Mouse (Mus musculus) layer of hippocampus, adult 9-11 months (tissue): ENCODE measurements around the gene Cnbd2.
"Not testable (repeated sequence)": the region's sequence is repeated elsewhere in the genome, so short reads cannot be mapped to it uniquely, and the experiment has no call there.

Experiments
- DNase-seq: peaks from one replicate; pipeline ENCODE4 v3.0.0; 2022

Cnbd2 gene

GRCm38 (mm10) chr2:156394282-156394681, 82.2 kb downstream of the Cnbd2 start:
- no peak for DNase-seq

DNA sequence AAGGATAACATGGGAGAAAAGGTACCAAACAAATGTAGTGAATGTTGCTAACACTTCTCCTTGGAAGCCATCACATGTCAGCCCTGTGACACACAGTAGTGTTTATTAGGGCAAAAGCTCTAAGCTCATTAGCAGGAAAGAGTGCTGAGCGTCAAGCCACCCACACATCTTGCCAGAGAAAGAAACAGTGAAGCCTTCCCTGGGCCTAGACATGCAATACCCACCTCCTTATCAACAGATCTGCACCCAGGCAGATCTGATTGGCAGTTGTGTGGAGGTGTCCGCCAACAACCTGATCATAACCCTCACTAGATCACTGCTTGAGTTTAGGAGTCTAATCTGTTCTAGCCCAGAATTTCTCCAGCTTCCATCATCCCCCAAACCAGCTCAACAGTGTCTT, 84.0 kb downstream of the Cnbd2 start:
- no peak for DNase-seq

DNA sequence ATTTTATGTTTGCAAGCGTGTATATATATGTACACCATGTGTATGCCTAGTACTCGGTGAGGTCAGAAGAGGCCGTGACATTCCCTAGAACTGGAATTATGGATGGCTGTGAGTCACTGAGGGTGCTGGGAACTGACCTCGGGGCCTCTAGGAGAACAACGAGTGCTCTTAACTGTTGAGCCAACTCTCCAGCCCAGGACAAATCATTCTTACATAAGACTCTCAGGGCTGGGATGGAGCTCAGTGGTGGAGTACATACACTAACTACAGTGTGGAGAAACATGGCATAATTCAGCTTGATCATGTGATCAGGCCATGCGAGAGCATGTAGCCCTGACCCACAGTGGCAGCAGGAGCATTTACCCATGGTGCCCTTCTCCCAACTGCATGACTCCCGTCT, 85.9 kb downstream of the Cnbd2 start:
- no peak for DNase-seq

DNA sequence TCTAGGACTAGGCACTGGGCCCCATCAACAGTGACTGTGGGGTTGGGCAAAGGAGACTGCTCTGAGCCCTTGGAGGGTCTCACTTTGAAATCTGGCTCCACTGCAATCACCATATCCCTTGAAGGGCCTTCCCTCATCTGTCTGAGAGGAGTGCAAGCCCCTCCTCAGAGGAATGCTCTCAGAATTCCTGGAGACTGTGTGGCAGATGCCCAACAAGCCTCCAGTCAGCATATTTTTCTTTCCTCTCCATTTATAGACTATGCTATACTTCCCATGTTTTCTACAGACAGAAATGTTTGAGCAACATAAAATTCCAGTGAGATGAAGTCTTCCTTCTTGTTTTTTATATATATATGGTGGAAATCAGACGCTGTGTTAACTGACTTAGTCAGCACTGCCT, 87.4 kb downstream of the Cnbd2 start:
- DNase-seq = no peak

GRCm38 (mm10) chr2:156401331-156401730, 89.2 kb downstream of the Cnbd2 start:
- peak; percentile 84 for DNase-seq

DNA sequence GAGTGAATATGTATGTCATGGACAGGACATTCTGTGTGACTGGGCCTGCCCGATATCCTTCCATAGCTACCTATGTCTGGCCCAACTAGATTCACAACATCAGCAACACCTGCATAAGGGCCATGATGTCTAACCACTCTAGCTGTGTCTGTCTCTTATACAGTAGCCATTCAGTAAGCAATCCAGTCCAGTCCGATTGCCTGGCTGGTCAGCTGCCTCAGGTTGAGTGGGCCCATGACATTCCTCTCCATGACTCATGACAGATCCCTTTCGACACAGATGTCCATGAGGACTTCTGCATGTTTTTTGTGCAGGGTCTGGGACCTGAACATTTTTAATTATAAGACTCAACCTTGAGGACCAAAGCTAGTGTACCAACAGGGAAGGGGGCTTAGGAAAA, 89.9 kb downstream of the Cnbd2 start:
- no peak for DNase-seq

- no peak for DNase-seq
These were observed 94.9 kb downstream of the Cnbd2 start for GRCm38 (mm10) chr2:156406987-156407386.

- no peak for DNase-seq
These were observed 96.1 kb downstream of the Cnbd2 start for GRCm38 (mm10) chr2:156408168-156408567.

DNA sequence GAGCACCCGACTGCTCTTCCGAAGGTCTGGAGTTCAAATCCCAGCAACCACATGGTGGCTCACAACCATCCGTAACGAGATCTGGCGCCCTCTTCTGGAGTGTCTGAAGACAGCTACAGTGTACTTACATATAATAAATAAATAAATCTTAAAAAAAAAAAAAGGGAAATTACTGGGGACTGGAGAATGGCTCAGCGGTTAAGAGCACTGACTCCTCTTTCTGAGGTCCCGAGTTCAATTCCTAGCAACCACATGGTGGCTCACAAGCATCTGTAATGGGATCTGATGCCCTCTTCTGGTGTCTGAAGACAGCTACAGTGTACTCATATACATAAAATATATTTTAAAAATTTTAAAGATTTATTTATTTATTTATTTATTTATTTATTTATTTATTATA, 99.2 kb downstream of the Cnbd2 start:
- DNase-seq = not testable (repeated sequence)

DNA sequence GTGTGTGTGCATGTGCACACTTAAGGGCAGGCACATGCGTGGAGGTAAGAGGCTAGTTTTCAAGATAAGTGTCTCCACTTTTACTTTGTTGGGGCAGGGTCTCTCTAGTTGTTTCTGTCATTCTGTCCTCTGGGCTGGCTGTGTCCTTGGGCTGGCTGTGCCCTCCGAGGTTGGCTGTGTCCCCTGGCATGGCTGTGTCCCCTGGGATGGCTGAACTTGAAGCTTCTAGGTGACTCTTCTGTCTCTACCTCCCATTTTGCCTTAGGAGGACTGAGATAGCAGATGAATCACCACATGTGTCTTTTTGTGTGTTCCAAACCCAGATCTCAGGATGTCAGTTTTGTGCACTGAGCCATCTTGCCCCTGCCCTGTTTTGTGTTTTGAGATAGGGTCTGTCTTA, 102.9 kb downstream of the Cnbd2 start:
- no peak for DNase-seq

DNA sequence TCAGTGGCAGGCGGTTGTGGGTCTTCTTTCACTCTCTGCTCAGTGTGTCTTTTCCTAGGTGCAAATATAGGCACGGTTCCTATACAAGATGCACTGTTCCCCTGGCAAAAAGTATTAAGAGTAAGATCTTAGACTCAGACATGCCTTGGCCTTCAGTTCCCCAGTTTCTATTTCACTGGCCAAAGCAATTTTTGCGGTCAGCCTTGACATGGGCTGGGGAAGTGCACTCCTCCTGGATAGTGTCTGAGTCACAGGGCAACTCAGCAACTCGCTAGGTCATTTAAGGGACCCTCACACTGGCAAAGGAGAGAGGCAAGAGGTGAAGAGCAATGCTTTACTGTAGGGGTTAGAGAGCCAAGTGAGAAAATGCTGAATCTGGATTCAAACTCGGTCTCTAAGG, 103.6 kb downstream of the Cnbd2 start:
- no peak for DNase-seq

DNA sequence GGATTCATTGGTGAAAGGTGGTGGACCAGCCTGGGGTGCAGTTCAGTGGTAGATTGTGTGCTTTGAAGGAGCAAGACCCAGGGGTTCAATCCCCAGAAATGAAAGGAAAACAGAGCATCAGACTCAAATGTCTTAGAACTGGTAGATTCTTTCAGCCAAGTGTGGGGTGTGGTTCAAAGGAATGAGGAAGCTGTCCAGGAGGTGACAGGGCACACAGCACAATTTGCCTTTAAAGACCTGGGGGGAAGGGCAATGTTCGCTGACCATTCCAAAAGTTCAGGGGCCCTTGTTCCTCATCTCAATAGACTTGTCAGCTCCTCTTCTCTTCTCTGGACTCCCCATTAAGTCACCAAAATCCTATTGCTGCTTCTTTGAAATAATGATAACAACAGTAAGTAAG, 105.1 kb downstream of the Cnbd2 start:
- no peak for DNase-seq

DNA sequence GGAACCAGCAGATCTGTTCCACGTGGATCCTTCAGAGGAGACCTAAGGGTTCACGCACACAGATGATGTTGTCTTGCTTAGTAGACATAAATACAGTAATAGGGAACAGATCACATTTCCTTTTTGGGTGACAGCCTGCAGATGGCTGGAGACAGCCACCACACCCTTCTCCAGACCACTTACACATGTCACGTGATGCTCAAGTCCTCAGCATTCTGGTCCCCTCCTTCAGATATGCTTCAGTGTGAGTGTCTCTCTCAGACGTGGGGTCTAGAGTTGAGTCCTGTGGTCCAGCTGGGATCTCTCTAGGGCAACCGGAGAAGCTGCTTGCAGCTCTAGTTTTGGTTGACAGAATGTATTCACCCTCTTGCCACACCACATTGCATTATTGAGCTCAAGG, 106.4 kb downstream of the Cnbd2 start:
- DNase-seq = no peak

GRCm38 (mm10) chr2:156420327-156420693, 108.2 kb downstream of the Cnbd2 start:
- DNase-seq = no peak

DNA sequence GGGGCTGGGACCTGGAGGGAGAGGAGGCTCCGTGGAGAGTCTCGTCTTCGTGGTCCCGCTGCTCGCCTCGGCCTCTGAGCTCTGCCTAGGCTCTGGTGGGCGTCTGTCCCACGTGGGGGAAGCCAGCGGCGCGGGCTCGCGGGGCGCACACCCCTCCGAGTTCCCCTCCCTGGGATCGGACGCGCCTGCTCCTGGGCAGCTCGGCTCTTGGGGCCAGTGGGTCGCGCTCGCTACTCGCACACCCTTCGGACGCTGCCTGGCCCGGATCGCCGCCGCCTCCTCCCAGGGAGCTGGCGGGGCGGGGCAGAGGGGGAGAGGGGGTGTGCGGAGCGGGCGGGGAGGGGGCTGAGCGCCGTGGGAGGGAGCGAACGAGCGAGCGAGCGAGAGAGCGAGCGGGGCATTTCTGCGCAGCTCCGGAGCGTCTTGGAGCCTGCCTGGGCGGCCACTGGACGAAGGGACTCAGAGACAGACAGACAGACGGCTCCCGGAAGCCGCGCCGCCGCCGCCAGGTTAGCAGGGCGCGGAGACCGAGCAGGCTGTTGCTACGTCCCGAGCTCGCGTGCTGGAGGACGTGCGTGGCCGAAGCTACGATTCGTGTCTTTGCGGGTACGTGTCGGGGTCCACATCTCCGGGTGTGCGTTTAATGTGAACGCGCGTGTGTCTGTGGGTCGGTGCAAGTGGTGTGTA, 108.7 kb downstream of the Cnbd2 start, which contains the start of gene Epb41l1:
Epb41l1 (plus strand) TSS at position 216 of the 687 bp plus-strand sequence.
- no peak for DNase-seq

DNA sequence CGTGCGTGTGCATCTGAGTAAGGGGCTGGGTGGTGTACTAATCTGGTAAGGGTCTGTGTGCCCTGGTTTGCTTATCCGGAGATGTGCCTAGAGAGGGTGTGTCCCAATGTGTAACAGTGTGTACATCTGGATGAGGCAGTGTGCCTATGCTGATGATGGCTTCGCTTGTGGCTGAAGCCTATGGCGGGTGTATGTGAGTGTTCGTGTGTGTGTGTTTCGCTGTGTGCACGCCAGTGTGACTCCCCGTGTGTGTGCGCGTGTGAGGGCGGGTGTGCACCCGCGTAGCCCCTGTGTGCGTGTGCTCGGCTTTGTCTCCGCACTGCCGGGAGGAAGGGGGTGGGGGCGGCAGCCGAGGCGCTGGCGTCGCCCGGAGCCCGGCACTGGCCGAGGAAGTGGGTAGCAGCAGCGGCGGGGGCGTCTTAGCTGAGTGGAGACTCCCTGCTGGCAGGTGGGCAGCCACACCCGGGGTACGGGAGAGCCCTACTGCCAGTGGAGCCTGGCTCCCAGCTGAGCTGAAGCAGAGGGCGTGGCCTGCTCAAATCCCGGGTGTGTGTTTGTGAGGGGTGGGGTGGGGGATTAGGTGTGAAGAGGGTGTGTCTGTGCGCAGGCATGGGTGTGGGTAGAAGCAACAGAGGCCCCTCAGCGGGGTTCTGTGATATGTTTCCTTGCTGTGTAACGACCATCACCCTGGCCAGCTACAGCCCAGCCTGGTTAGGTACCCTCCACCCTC, 109.4 kb downstream of the Cnbd2 start:
- peak; percentile 46 for DNase-seq

GRCm38 (mm10) chr2:156422631-156423030, 110.5 kb downstream of the Cnbd2 start:
- DNase-seq = no peak

DNA sequence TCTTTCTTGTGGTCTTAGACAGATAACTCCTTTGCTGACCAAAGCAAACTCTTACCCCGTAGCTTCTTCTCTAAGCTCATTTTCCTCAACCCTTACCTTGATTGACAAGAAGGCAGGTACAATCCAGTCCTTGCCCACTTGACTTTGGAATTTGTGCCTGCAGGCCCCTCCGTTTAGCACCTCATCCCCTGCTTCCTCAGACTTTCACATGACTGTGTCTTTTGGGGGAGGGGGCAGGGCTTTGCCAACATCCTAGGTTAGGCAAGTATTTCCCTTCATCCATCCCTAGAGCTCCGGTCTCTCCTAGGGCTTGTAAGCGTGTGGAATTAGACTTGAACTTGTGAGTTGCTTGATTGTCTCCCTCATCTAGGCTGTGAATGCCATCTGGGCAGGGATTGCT, 111.6 kb downstream of the Cnbd2 start:
- DNase-seq = no peak
